Mouse (Mus musculus): ENCODE data around the gene Itprip. TPM values are rescaled to one million over a fixed set of nuclear protein-coding genes. Genes with fewer than 3 reads are reported as not detected.
"Not testable (repeated sequence)": the region's sequence is repeated elsewhere in the genome, so short reads cannot be mapped to it uniquely, and the experiment has no call there.

Gene Itprip
- total RNA-seq, 2 experiments from 2014 or later: 21.6 TPM

- no peak for DNase-seq
Observed at GRCm38 (mm10) chr19:47853053-47853452, 66.0 kb downstream of the Itprip start.

DNA sequence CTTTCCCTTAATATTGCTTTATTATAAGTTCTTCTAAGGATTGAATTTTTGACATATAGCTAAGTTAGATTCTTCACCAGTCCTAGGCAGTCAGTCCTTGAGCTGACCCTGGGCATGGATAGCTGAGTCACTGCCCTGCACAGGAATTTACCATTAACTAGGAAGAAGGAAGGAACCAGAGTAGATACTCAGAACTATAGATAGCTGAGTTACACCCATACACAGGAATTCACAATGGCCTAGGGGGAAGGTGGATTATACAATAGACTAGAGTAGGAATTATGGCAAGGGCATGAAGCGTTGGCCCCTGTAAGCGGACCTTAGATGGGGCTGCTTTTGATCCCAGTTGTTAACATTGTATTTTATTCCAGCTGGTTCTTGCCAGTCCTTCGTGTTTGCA, 67.0 kb downstream of the Itprip start:
- DNase-seq: not testable (repeated sequence)

- no peak for DNase-seq
Observed at GRCm38 (mm10) chr19:47849735-47850134, 69.4 kb downstream of the Itprip start.

Small RNA genes within 50 kb of the gene (microRNA-seq; reads per million reads assigned to microRNA genes)
- 0.20 to 0.69 reads per million in 2 experiments for gene Gm22240

Other genes with a start within 250 kb of the Itprip start
- under 1 TPM; 0.17 to 0.25 TPM for gene Col17a1, start 227.2 kb downstream of the Itprip start, total RNA-seq (2021)
- gene Sfr1, start 187.6 kb downstream of the Itprip start, total RNA-seq (2021): 10 to 100 TPM; 73.1 to 77.1 TPM
- gene Gsto1, start 64.3 kb downstream of the Itprip start, total RNA-seq (2021): 10 to 100 TPM; 68.9 to 69.7 TPM
- 1 to 10 TPM; 1.5 to 1.8 TPM for gene Gsto2, start 53.8 kb downstream of the Itprip start, total RNA-seq (2021)
- not detected for gene Cfap43, start within 50 bp of the Itprip start, total RNA-seq (2021)
- 1 to 10 TPM; 2.2 to 2.3 TPM for gene Cfap58, start 18.4 kb upstream of the Itprip start, total RNA-seq (2021)

Data from heart, postnatal 4 days (tissue).